Mouse (Mus musculus): ENCODE data around the gene Zswim1.

GRCm38 (mm10) chr2:164795868-164796267 is 26.6 kb upstream of the Zswim1 start:
- TF ChIP-seq USF1 (IDR thresholded peaks at IDR 0.05; ENCODE audit: low read depth, low read length) (no peak), MEF2A (IDR thresholded peaks at IDR 0.05; ENCODE audit: extremely low read depth, insufficient replicate concordance, low read depth, low read length, poor library complexity, severe bottlenecking) (no peak), USF2 (IDR thresholded peaks at IDR 0.05; ENCODE audit: borderline replicate concordance in 1 of 2, insufficient read depth in 1 of 2, low read depth in 1 of 2, low read length in 2 of 2) (no peak), ZNF384 (IDR thresholded peaks at IDR 0.05; ENCODE audit: low read depth, low read length) (no peak), CTCF (IDR thresholded peaks at IDR 0.05 in 2 of 3, conservative IDR thresholded peaks at IDR 0.05 in 1 of 3; ENCODE audit: control insufficient read depth in 1 of 3, insufficient read depth in 1 of 3, low read depth in 2 of 3, low read length in 3 of 3, poor library complexity in 1 of 3, severe bottlenecking in 1 of 3) (no peak), TCF12 (IDR thresholded peaks at IDR 0.05; ENCODE audit: low read depth, low read length) (no peak), MAX (IDR thresholded peaks at IDR 0.05; ENCODE audit: low read length) (no peak), ZKSCAN1 (IDR thresholded peaks at IDR 0.05; ENCODE audit: low read depth, low read length) (no peak), EP300 (IDR thresholded peaks at IDR 0.05; ENCODE audit: low read depth in 1 of 2, low read length in 2 of 2) (no peak)
